Mouse (Mus musculus) T-helper 2 cell (primary cell): ENCODE data around the gene Atg14.

Source experiments
- in situ Hi-C: fragments of 300-600 bp; cut with MboI, MseI; formaldehyde crosslinking; loops from one replicate; pipeline ENCODE4 v1.15.1; 2025; ENCODE audit warnings: high pct_unique_total_duplicates

Atg14 gene

DNA sequence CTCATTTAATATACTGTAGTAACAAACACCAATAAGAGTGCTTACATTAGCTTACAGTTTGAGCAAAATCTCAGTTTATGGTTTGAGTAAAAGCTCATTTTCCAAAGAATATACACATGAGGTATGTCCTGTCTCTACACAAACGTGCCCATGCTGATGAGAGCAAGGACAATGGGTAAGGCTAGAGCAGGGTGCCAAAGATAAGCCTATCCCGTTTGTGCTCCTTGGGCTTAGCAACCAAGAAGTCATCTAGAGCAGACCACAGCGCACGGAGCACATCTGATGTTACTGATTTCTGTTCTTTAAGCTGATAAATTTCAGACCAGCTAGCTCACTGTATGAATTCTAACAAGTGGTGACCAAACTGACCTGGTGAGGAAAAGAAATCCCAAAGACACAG is 25.6 kb downstream of the Atg14 start:
- in situ Hi-C loops = loop anchor here (5.0 to 10.0 kb wide), 2 partner anchors 210 to 658 kb away; no protein-coding TSS in a partner anchor

DNA sequence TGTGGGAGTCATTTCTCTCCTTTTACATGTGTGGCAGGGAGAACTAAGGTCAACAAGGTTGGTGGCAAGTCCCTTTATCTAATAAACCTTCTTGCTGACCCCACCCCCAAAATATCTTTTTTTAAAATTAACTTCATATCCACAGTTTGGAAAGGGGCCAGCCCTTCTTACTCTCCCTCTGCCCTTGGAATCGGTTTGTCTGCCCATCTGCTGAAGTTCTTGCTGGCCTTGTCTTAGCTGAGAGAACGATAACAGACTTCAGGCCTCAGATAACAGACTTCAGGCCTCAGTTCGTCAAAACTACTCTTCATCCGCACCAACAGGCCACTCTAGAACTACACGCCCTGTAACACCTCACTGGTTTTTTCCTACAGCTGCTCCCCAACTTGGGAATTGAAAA is 26.2 kb downstream of the Atg14 start:
- in situ Hi-C loops = loop anchor here (5.0 to 10.0 kb wide), 2 partner anchors 209 to 657 kb away; no protein-coding TSS in a partner anchor

- in situ Hi-C loops = loop anchor here (5.0 to 10.0 kb wide), 2 partner anchors 207 to 655 kb away; no protein-coding TSS in a partner anchor
Measured at GRCm38 (mm10) chr14:47542283-47542682, 28.2 kb downstream of the Atg14 start.

GRCm38 (mm10) chr14:47541325-47541948 is 29.0 kb downstream of the Atg14 start:
- in situ Hi-C loops = loop anchor here (5.0 to 10.0 kb wide), 2 partner anchors 207 to 654 kb away; no protein-coding TSS in a partner anchor

- in situ Hi-C loops = no loop called here
Measured at GRCm38 (mm10) chr14:47535096-47535495, 35.4 kb downstream of the Atg14 start.

DNA sequence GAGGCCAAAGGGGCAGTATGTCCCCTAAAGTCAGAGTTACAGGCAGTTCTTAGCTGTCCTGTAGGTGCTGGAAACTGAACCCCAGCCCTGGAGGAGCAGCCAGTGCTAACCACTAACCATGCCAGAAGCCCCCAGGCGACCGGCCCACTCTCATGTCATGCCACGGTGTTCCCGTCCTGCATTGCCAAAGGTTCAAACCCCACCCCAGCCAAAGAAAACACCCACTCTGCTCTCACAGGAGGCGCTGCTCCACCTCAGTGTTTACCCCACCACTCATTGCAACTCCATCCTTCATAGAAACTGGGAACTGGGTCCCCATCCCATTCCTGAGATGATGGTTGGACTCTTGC is 36.3 kb downstream of the Atg14 start:
- in situ Hi-C loops = no loop called here

DNA sequence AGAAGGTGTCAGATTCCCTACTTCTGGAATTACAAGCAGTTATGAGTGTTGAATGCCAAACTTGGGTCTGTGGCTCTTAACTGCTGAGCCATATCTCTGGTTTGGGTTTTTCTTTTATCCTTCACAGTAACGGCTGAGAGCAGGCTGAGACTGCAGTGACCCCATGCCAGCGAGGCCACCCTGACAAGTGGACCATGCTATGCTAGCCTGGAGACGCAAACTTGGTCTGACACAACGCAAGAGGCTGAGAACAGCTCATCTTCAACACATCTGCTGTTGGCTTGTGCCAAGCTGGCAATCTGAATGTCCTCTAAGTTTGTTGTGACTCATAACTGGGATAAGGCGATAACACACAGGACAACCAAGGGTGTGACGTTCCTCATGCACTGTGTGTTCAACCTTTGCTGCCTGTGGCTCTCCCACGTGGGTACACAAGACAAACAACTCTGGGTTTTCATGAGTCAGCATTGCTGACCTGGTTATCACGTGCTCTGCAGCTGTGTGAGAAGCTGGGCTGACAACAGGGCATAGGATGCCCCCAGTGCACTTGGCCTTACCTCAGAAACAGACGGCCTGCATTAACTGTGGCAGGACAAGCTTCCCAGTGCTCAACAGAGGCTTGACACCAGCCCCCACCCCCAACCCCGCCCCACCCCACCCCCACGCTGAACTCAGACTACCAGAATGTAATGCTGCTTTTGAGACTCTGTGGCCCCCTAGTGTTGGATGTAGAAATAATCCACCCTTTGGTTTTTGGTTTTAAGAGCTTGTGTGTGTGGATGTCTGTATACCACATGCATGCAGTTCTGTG is 36.9 kb downstream of the Atg14 start:
- in situ Hi-C loops = no loop called here

DNA sequence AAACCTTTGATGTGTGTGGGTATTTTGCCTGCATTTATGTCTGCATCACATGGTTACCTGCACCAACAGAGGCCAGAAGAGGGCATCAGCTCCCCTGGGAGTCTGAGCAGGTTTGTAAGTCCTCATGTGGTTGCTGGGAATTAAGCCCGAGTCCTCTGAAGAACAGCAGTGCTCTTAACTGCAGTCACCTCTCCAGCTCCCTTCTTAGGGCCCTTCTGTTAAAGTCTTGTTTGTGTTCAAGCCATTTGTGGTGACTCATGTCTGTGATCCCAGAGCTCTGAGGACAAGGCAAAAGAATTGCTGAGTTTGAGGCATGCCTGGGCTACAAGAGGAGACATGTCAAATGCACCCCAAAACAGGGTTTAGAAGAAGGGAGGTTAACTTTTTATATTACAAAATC is 38.0 kb downstream of the Atg14 start:
- in situ Hi-C loops = no loop called here

- in situ Hi-C loops = loop anchor here (5.0 kb wide), 1 partner anchor 42 kb away; no protein-coding TSS in a partner anchor
Measured at GRCm38 (mm10) chr14:47529592-47529991, 40.9 kb downstream of the Atg14 start.

- in situ Hi-C loops = loop anchor here (5.0 kb wide), 1 partner anchor 42 kb away; no protein-coding TSS in a partner anchor
Measured at GRCm38 (mm10) chr14:47529019-47529418, 41.4 kb downstream of the Atg14 start.

GRCm38 (mm10) chr14:47528293-47528692 is 42.2 kb downstream of the Atg14 start:
- in situ Hi-C loops = loop anchor here (5.0 kb wide), 1 partner anchor 41 kb away; no protein-coding TSS in a partner anchor

GRCm38 (mm10) chr14:47527833-47528232 is 42.6 kb downstream of the Atg14 start:
- in situ Hi-C loops = loop anchor here (5.0 kb wide), 1 partner anchor 41 kb away; no protein-coding TSS in a partner anchor

- in situ Hi-C loops = loop anchor here (5.0 kb wide), 1 partner anchor 39 kb away; no protein-coding TSS in a partner anchor
Measured at GRCm38 (mm10) chr14:47525861-47526260, 44.6 kb downstream of the Atg14 start.

DNA sequence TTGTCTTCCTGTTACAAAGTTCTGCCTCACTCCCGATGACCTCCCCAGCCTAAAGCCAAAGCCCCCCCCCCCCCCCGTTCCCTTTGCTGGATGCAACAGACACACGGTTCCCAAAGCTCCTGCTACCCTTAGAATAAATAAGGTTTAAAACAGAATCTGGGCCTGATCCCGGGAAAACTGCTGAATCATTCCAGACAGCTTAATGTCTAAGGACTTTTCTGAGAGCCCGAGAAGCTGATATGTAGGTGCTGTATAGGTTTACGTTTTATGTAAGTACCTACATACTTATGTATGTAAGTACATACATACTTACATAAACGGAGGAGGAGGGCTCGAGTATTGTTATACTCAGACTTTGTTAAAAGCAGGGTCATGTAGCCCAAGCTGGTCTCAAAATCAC is 45.1 kb downstream of the Atg14 start:
- in situ Hi-C loops = loop anchor here (5.0 kb wide), 1 partner anchor 38 kb away; no protein-coding TSS in a partner anchor

GRCm38 (mm10) chr14:47522301-47522700 is 48.1 kb downstream of the Atg14 start:
- in situ Hi-C loops = no loop called here

DNA sequence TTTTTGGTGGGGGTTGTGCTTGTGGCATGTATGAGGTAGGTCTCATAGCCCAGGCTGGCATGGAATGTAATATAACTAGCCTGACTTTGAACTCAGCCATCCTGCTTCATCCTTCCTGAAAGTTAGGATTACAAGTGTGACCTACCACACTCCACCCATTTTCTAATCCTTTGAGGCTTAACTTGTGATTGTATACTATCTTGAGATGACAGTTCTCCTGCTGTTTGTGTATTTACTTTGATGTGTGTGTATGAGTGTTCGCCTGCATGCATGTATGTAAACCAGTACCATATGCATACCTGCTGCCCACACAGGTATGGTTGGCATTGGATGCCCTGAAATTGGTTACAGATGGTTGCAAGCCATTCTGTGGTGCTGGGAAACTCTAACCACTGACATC is 48.8 kb downstream of the Atg14 start:
- in situ Hi-C loops = no loop called here

GRCm38 (mm10) chr14:47520751-47521449 is 49.5 kb downstream of the Atg14 start:
- in situ Hi-C loops = no loop called here

DNA sequence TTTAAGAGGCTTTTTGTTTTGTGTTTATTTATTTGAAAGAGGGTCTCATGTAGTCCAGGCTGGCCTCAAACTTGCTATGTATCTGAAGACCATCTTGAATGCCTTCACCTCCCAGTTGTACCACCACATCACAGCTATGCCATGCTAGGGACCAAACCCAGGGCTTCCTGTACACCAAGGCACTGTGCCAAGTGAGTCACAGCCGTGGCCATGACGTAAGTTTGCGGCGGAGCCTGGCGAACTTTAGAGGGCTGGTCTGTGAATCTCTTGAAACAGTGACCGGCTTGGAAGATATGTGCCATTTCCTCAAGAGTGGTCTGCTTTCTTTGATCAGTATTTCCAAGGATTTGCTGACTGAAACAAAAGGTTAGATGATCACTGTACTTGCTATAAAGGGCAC is 51.8 kb downstream of the Atg14 start:
- in situ Hi-C loops = no loop called here

- in situ Hi-C loops = no loop called here
Measured at GRCm38 (mm10) chr14:47516755-47517154, 53.7 kb downstream of the Atg14 start.

DNA sequence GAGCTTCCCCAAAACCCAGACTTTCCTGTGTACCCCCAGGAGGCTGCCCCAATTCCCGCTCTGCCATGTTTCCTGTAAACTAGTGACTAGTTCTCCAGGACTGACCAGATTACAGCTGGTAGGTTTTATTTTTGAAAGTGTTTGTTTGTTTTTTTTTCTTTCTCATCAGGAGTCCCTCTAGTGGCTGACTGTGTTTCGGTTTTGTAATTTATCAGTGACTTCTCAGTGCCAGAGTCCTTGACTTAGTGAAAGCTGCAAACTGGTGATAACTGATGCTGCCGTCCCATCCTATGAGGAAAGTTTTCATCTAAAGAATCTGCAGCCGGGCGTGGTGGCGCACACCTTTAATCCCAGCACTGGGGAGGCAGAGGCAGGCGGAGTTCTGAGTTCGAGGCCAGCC is 54.8 kb downstream of the Atg14 start:
- in situ Hi-C loops = no loop called here

- in situ Hi-C loops = no loop called here
Measured at GRCm38 (mm10) chr14:47514816-47515453, 55.5 kb downstream of the Atg14 start.
